Mouse (Mus musculus) kidney, embryonic 15.5 days (tissue): ENCODE data around the gene Rlim. TPM values are rescaled to one million over a fixed set of nuclear protein-coding genes. Genes with fewer than 3 reads are reported as not detected.

Experiments used
- ATAC-seq: fragments of 200-750 bp; cut with Nextera tagmentation; replicated peaks from 2 replicates; pipeline ENCODE4 v1.8.0; 2017; ENCODE audit warnings: moderate TSS enrichment; ENCODE audit not compliant: low FRiP score
- H3K27ac ChIP-seq: fragments of 300-500 bp; sonication (generic); 2 replicates; pipeline ENCODE4 v1.5.1; 2015; ENCODE audit warnings: mild to moderate bottlenecking, inconsistent platforms
- H3K27me3 ChIP-seq: fragments of 300-500 bp; sonication (generic); 2 replicates; pipeline ENCODE4 v1.6.1; 2015; ENCODE audit warnings: inconsistent platforms
- H3K36me3 ChIP-seq: fragments of 300-500 bp; sonication (generic); 2 replicates; pipeline ENCODE4 v1.6.1; 2015; ENCODE audit warnings: inconsistent platforms
- H3K4me1 ChIP-seq: fragments of 300-500 bp; sonication (generic); 2 replicates; pipeline ENCODE4 v1.6.1; 2015; ENCODE audit warnings: inconsistent platforms
- H3K4me2 ChIP-seq: fragments of 300-500 bp; sonication (generic); 2 replicates; pipeline ENCODE4 v1.6.1; 2015; ENCODE audit warnings: moderate library complexity, mild to moderate bottlenecking, inconsistent platforms
- H3K4me3 ChIP-seq: fragments of 300-500 bp; sonication (generic); replicated peaks from 2 replicates; pipeline ENCODE4 v1.5.1; 2015; ENCODE audit warnings: mild to moderate bottlenecking, inconsistent platforms
- H3K9ac ChIP-seq: fragments of 300-500 bp; sonication (generic); 2 replicates; pipeline ENCODE4 v1.6.1; 2015; ENCODE audit warnings: mild to moderate bottlenecking, inconsistent platforms
- H3K9me3 ChIP-seq: fragments of 300-500 bp; sonication (generic); replicated peaks from 2 replicates; pipeline ENCODE4 v1.6.1; 2016; ENCODE audit warnings: inconsistent platforms
- WGBS: fragments of 180-500 bp; shearing (Covaris S2); methylation state at CpG from one replicate; pipeline ENCODE4 v1.1.7; 2015; ENCODE audit warnings: mixed read lengths; 5-methylcytosine and 5-hydroxymethylcytosine counted together
- polyA plus RNA-seq: library from polyadenylated mRNA; unstranded; fragments of >200 nt; fragmentation: Nextera tagmentation; extraction: Ambion mirVana; gene quantifications from 2 replicates; pipeline ENCODE4 v1.2.1, GENCODE M21; 2015

The Rlim gene
- polyA plus RNA-seq, 1 experiment from 2014 or later, result 34.1 TPM

- H3K36me3 ChIP-seq, result peaks cover 22% of the 10 kb centered on the region; the same call in 1 of the 2 replicates
- ATAC-seq, result peak; percentile 52
- H3K4me1 ChIP-seq, result no peaks in the 10 kb centered on the region
- peak overlapping the region; percentile 85 for H3K9ac ChIP-seq
- H3K9me3 ChIP-seq, result no peaks in the 10 kb centered on the region
- peak overlapping the region; percentile 76 for H3K4me3 ChIP-seq
- peaks cover 16% of the 10 kb centered on the region for H3K27me3 ChIP-seq
- WGBS, result 19% methylated on average over 45 of the region's 51 CpGs
- H3K27ac ChIP-seq, result peak overlapping the region; percentile 91
- H3K4me2 ChIP-seq, result peak overlapping the region; percentile 55
Measured at GRCm38 (mm10) chrX:103980590-103981168, 405 bp downstream of the Rlim start.

DNA sequence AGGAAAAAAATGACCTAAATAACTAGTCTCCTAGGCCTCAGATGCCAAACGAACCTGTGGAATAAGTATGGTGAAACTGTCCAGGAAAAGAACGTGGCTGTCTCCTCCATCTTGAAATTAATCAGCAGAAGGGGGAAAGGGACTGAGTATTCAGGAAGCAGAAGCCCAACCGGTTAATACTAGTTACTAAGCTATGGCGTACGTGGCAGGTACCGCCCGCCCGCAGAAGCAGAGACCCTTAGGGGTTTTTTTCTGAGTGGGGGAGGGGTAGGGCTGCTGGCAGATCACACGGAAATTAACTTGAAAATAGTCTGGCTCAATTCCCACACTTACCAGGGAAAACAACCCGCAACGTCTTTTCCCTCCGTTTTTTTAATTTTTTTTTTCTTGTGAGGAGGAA is 1.0 kb downstream of the Rlim start:
- peak; percentile 44; the same call in 1 of the 2 replicates for ATAC-seq
- Histone ChIP-seq H3K4me1 (no peaks in the 10 kb centered on the region), H3K9me3 (no peaks in the 10 kb centered on the region), H3K27ac (peak overlapping the region; percentile 91), H3K4me3 (peak overlapping the region; percentile 76), H3K36me3 (peaks cover 24% of the 10 kb centered on the region; the same call in 1 of the 2 replicates), H3K27me3 (peaks cover 16% of the 10 kb centered on the region), H3K9ac (peak overlapping the region; percentile 85), H3K4me2 (peak overlapping the region; percentile 55)
- WGBS, result 19% methylated on average over 12 of the region's 12 CpGs

DNA sequence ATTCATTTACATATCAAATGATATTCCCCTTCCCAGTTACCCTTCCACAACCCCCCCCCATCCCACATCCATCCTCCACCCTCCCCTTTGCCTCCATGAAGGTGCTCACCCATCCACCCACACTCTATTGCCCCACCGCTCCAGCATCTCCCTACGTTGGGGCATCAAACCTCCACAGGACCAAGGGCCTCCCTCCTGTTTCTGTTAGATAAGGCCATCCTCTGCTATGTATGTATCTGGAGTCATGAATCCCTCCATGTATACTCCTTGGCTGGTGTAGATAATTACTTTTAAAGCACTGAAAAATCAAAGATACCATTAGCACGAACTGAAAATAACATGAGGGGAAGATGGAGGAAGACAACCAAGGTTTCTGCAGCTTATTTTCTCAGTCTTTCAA is 41.4 kb downstream of the Rlim start:
- 82% methylated on average over 3 of the region's 3 CpGs for WGBS
- Histone ChIP-seq H3K36me3 (no peaks in the 10 kb centered on the region), H3K27ac (no peak overlapping the region), H3K4me2 (no peak overlapping the region), H3K27me3 (peaks cover 33% of the 10 kb centered on the region), H3K4me1 (no peaks in the 10 kb centered on the region), H3K9ac (no peak overlapping the region), H3K9me3 (no peaks in the 10 kb centered on the region), H3K4me3 (no peak overlapping the region)
- ATAC-seq, result no peak

DNA sequence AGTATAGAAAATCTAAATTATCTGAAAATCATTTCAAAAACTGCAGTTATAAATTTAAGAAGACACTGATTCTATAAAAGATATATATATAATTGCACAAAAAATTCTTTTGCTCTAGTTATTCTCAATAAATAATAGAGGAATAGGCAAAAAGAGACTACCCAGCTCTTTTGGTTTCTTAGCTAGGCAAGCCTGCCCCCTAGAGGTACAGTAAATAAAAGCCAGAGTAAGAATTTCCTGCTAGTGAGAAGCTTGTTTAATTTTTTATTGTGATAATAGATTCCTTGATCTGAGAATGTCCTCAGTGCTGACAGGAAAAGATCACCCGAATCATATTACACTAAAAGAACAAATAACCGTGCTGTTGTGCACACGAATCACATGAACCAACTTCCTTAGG is 43.8 kb downstream of the Rlim start:
- Histone ChIP-seq H3K4me3 (no peak overlapping the region), H3K27ac (no peak overlapping the region), H3K4me1 (no peaks in the 10 kb centered on the region), H3K9ac (no peak overlapping the region), H3K27me3 (peaks cover 32% of the 10 kb centered on the region), H3K9me3 (no peaks in the 10 kb centered on the region), H3K4me2 (no peak overlapping the region), H3K36me3 (no peaks in the 10 kb centered on the region)
- 24% methylated on average over 3 of the region's 3 CpGs for WGBS
- ATAC-seq, result no peak

- Histone ChIP-seq H3K9me3 (no peaks in the 10 kb centered on the region), H3K4me3 (no peak overlapping the region), H3K4me2 (no peak overlapping the region), H3K9ac (no peak overlapping the region), H3K27ac (no peak overlapping the region), H3K4me1 (no peaks in the 10 kb centered on the region), H3K36me3 (no peaks in the 10 kb centered on the region), H3K27me3 (peaks cover 50% of the 10 kb centered on the region)
- WGBS, result 34% methylated on average over 2 of the region's 2 CpGs
- no peak for ATAC-seq
Measured at GRCm38 (mm10) chrX:103922436-103922835, 58.6 kb downstream of the Rlim start.

- H3K4me2 ChIP-seq, result no peak overlapping the region
- H3K27ac ChIP-seq, result no peak overlapping the region
- no peak overlapping the region for H3K4me3 ChIP-seq
- no peaks in the 10 kb centered on the region for H3K36me3 ChIP-seq
- H3K4me1 ChIP-seq, result no peaks in the 10 kb centered on the region
- ATAC-seq, result no peak
- 52% methylated on average over 5 of the region's 5 CpGs for WGBS
- H3K9ac ChIP-seq, result no peak overlapping the region
- H3K27me3 ChIP-seq, result peaks cover 67% of the 10 kb centered on the region
- H3K9me3 ChIP-seq, result no peaks in the 10 kb centered on the region
Measured at GRCm38 (mm10) chrX:103918954-103919353, 62.1 kb downstream of the Rlim start.

DNA sequence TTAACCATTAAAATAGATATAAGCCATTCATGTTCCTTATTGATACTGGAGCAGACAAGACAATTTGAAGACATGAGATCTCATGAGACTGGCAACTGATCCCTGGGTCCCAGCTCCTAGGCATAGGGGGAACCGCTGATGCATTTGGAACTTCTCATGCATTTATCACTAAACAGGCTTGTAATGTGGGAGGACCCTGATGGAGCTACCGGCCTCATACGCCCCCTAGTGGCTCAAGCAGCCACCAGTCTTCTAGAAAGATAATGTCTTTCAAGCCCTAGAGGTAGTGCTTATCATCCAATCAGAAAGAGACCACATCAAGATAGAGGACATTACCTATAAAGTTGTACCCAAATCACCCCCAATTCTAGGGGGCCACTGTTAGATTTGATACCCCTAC is 66.3 kb downstream of the Rlim start:
- Histone ChIP-seq H3K9ac (no peak overlapping the region), H3K27ac (no peak overlapping the region), H3K4me1 (no peaks in the 10 kb centered on the region), H3K27me3 (peaks cover 65% of the 10 kb centered on the region), H3K4me3 (no peak overlapping the region), H3K9me3 (no peaks in the 10 kb centered on the region), H3K4me2 (no peak overlapping the region), H3K36me3 (no peaks in the 10 kb centered on the region)
- peak; percentile 56; the same call in 1 of the 2 replicates for ATAC-seq
- WGBS, result 8% methylated on average over 3 of the region's 3 CpGs

Other genes with a start within 250 kb of the Rlim start
- gene Slc16a2, start 159.3 kb downstream of the Rlim start, polyA plus RNA-seq, result 10.7 and 13.2 TPM in 2 replicates
- gene Nexmif, start 219.9 kb upstream of the Rlim start, polyA plus RNA-seq, result 1.3 and 1.7 TPM in 2 replicates